Mouse (Mus musculus) embryo, embryonic 11.5 days (tissue): ENCODE data around the gene Arl6ip4.
A peak's percentile ranks its signal among the peaks of the same experiment; 100 is the strongest.

Experiments
- DNase-seq: peaks from one replicate; pipeline ENCODE4 v3.0.0-alpha.2; 2012; ENCODE audit warnings: low read depth, low spot score

Gene Arl6ip4

DNA sequence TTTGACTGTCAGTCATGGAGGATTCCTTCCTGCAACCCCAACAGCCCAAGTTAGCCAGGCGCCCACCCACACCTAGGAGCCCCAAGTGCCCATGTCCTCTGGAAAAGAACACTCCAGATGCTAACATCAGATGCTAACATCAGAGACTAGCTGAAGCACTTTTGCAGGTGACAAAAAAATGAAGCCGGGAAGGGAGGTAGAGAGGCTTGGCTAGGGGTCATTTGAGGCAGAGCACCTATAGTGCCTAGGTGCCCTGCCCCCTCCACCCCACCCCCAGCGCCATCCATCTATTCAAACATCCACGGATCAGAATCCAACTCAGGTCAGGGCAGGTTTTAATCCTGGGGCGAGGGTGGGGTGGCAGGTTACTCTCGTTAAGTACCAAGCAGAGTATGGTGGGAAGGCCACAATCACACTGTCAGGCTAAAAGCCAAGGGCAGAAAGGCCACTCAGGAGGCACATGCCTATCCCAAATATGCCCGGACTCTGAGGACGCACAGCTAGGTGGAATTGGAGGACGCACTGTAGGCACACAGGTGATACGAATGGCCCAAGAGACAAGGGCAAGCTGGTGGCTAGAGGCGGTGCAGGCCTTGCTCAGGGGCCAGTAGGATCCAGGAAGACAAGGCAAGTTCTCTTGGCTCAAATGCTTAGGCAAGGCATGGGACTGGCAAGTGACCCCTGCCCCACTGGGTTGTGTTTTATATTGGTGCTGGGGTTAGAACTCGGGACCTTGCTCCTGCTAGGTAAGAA, 21.9 kb upstream of the Arl6ip4 start:
- DNase-seq = no peak

DNA sequence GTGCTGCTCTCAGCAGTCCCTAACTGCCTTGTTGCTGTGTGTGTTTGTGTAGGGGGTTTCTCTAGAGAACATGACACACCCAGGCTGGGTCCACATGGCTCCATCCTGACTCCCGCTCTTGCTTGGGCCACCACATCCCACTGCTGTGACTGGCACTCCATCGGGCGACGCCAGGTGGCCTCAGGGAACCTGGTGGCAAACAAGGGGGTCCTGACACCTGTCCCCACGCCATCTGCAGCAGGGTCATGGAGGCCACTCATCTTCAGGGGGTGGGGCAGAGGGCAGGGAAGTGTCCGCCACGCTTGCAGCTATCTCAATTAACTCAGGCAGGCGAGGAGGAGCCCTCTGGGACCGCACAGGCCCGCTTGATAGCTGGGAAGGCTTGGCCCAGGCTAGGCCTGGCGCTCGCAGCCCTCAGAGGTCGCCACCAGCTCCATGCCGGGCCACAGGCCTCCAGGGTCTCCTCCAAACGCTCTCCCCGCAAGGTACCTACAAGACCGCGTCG, 20.8 kb upstream of the Arl6ip4 start:
- no peak for DNase-seq

DNA sequence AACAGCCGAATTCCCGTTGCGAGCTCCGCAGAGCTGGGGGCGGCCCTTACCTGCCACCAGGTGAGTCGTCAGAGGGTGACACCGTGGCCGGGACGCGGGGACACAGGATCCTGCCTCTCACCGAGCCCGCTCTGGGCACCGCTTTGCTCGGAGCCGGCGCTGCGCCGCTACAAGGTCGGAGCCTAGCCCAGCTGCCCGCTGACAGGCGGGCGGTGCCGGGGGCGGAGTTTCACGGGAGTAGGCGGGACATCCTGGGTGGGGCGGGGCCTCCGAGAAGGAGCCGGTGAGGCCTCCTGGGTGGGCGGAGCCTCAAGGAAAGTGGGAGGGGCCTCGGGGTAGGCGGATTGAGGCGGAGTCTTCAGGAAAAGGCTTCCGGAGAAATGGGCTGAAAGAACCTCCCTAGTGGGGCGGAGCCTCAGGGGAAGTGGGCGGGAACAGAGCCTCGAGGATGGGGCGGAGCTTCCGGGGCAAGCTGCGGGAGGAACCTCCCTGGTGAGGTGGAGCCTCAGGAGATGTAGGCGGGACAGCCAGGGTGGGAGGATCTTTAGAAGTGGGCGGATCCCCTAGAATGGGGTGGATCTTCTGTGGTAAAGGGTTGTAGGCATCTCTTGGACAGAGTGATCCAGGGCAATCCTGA, 20.2 kb upstream of the Arl6ip4 start, which contains the start of gene Abcb9:
Abcb9 (minus strand) TSS at position 203 of the 637 bp plus-strand sequence.
- DNase-seq = peak; percentile 73

DNA sequence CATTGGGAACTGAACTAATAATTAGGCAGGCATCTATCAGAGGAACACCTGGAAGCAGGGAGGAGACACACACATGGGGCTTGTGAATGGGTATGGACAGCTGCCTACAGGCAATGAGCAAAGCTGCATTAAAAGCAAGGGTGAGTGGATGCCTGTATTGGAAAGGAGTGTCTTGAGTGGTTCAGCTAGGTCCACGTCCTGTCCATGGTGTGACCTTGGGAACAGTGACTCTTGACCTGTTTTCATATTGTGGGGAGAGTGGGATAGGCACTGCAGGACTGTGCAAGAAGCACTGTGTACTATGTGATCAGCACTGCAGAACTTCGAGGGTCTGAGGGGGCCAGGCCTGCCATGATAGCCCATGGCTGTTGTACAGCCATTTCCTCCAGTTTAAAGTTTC, 17.0 kb upstream of the Arl6ip4 start:
- no peak for DNase-seq

GRCm38 (mm10) chr5:124100128-124101044, 15.5 kb upstream of the Arl6ip4 start:
- DNase-seq = no peak

- DNase-seq = no peak
Observed at GRCm38 (mm10) chr5:124102326-124102725, 13.6 kb upstream of the Arl6ip4 start.

GRCm38 (mm10) chr5:124103020-124103419, 12.9 kb upstream of the Arl6ip4 start:
- no peak for DNase-seq

- no peak for DNase-seq
Observed at GRCm38 (mm10) chr5:124103552-124103951, 12.3 kb upstream of the Arl6ip4 start.

DNA sequence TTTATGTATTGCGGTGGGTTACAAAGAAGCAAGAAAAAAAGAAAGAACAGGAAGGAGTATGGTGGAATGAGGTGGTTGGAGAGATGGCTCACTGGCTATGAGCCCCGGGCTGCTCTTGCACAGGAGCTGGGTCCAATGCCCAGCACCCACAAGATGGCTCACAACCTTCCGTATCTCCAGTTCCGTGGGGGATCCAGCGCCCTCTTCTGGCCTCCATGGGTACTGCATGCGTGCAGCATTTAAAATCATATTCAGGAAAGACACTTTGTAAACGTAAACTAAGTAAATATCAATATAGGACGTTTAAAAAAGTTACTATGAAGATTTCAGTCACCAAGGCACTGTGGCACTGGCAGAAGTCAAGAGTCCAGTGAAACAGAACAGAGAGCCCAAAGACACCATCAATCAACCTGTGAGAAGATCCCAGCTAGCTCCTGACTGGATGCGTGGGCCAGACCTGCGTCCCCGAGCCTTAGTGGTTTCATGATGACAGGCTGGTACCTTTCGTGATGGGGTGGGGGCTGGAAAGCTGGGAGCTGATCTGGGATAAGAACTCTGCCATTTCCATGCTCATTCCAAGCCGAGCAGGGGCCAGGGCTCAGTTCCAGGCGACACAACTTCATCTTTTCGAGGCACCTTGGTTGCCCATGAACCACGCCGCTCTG, 4.7 kb upstream of the Arl6ip4 start:
- no peak for DNase-seq

GRCm38 (mm10) chr5:124111742-124112497, 4.0 kb upstream of the Arl6ip4 start, which contains the start of gene Ogfod2:
Gene Ogfod2 (plus strand): TSS chr5:124112297.
- DNase-seq = peak; percentile 96

GRCm38 (mm10) chr5:124112531-124112930, 3.4 kb upstream of the Arl6ip4 start:
- no peak for DNase-seq

DNA sequence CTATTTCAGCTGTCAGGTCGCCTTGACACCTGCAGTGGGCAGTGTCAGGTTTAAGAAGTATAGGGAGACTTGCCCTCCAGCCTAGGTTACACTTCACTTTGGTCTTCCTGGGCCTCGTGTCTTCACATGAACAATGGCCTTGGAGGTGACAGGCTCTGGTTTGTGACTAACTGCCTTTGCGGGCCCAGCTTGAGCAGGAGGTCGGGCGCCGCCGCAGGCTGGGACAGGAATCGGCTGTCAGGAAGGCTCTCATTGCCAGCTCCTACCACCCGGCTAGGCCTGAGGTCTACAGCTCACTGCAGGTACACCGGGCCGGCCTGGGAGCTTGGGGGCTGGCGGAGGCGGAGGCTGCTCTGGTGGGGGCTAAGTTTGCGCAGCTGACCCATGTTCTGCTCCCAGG, 2.9 kb upstream of the Arl6ip4 start:
- DNase-seq = no peak

DNA sequence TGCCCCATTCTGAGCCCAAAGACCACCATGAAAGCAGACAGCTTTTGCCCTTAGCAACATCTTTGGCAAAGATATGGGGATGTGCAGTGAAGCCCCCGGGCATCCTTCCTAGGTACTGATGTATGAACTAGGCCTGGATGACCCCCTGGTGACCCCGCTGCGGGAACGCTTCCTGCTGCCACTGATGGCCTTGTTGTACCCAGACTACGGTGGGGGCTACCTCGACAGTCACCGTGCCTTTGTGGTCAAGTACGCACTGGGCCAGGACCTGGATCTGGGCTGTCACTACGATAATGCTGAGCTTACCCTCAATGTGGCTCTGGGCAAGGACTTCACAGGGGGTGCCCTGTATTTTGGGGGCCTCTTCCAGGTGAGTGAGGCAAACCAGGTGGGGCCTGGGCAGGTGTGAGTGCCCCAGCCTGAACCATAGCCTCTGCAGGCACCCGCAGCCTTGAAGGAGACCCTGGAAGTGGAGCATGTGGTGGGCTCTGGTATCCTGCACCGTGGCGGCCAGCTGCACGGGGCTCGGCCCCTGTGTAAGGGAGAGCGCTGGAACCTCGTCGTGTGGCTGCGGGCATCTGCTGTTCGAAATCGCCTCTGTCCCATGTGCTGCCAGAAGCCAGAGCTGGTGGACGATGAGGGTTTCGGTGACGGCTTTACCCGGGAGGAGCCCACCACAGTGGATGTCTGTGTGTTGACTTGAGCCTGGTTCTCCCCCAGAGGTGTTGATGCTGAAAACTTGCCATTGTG, 1.4 kb upstream of the Arl6ip4 start:
- DNase-seq = no peak

DNA sequence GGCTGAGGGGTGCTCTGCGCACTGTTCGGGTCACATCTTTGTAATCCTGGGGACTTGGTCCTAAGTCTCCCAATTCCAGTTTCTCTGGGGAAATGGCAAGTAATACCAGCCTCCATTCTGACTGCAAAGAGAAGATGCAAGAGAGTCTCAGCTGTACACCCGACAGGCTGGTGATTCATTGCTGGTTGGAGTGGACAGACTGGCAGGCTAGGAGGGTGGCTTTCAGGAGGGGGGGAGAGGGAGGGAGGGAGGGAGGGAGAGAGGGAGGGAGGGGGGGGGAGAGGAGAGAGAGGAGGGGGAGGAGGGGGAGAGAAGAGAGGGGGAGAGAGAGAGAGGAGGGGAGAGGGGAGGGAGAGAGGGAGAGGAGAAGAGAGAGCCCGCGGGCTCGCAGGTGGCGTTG, 358 bp upstream of the Arl6ip4 start:
- no peak for DNase-seq

DNA sequence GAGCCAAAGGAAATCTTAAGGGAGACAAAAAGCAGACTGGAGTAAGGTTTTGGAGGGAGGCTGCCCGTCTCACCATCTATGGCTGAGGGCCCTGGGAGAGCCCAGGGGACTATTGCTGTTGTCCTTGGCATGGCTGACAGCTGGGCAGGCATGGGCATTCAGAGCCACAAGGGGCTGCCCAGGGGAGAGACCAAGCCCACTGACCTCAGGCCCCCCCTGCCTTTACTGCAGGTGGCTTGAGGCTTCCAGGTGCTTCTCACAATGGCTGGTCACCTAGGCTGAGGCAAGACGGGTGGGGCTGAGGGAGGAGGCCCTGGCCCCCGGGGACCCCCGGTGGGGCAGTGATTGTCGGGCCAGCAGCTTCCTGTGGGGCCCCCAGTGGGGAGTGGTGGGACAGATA, 3.3 kb downstream of the Arl6ip4 start:
- DNase-seq = no peak

DNA sequence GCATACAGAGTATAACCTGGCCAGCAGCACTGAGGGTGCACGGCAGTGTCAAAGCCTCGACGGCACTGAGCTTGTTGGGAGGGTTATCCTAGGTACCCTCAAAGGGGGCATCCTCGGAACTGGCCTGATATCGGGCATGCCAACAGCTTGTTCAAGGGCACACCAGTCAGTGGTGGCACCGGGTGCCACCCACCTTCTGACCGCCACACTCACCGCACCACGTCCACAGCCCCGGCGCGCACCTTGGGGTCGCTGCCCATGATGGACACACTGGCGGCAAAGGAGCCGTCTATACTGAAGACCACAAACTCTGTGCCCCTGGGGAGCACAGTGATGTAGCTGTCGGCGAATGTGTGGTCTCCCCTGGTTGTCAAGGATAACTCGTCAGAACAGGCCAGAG, 6.5 kb downstream of the Arl6ip4 start:
- no peak for DNase-seq

- DNase-seq = no peak
Observed at GRCm38 (mm10) chr5:124125093-124125492, 9.2 kb downstream of the Arl6ip4 start.

- no peak for DNase-seq
Observed at GRCm38 (mm10) chr5:124134261-124134660, 18.4 kb downstream of the Arl6ip4 start.

- no peak for DNase-seq
Observed at GRCm38 (mm10) chr5:124138066-124138465, 22.2 kb downstream of the Arl6ip4 start.

DNA sequence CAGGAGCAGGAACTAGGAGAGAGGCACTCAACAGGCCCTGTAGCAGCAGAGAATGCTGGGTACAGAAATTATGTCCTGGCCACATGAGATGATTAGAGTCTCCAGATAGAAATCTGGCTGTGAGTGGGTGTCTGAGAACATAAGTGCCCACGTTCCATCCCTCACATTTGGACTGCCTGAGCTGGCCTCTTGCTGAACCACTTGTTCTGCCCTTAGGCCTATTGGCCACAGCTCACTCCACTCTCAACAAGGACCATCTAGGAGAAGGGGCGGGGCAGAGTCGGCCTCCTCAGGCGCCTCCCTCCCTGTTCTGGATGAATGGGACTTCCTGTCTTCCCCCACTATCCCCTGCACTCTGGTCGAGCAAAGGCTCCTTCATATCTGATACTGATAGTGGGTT, 33.1 kb downstream of the Arl6ip4 start:
- DNase-seq = no peak
